Mouse (Mus musculus): ENCODE data around the gene Wdr35. TPM values are rescaled to one million over a fixed set of nuclear protein-coding genes. Genes with fewer than 3 reads are reported as not detected.
"Not testable (repeated sequence)": the region's sequence is repeated elsewhere in the genome, so short reads cannot be mapped to it uniquely, and the experiment has no call there.

Wdr35 gene
- 1.3 and 7.5 TPM in 2 replicates for polyA plus RNA-seq (2011; ENCODE audit: insufficient read depth, insufficient read length, low replicate concordance, missing spikeins)

- WGBS, result under 1% methylated on average over 45 of the region's 45 CpGs
- Histone ChIP-seq H3K27ac (ENCODE audit: control insufficient read depth, insufficient read depth, low read depth, low read length, poor library complexity) (no peak within 1 kb of the TSS), H3K4me3 (replicated peaks; ENCODE audit: control insufficient read depth, low read depth, low read length) (peak within 1 kb of the TSS; percentile 54), H3K4me1 (ENCODE audit: control insufficient read depth, insufficient read depth, low read length) (no peaks in the 10 kb centered on the region)
- TF ChIP-seq POLR2A (IDR thresholded peaks at IDR 0.05; ENCODE audit: borderline replicate concordance, control insufficient read depth, low read depth, low read length), result no peak
- TF ChIP-seq CTCF (IDR thresholded peaks at IDR 0.05; ENCODE audit: control insufficient read depth, insufficient read depth, low read length), result no peak
These were observed at the start of gene Wdr35 for GRCm38 (mm10) chr12:8973820-8974465. Wdr35 (plus strand) TSS chr12:8973892.

GRCm38 (mm10) chr12:8927652-8928051 lies 46.0 kb upstream of the Wdr35 start:
- H3K4me3 ChIP-seq (replicated peaks; ENCODE audit: control insufficient read depth, low read depth, low read length), result no peak overlapping the region
- TF ChIP-seq CTCF (IDR thresholded peaks at IDR 0.05; ENCODE audit: control insufficient read depth, insufficient read depth, low read length), result no peak
- TF ChIP-seq POLR2A (IDR thresholded peaks at IDR 0.05; ENCODE audit: borderline replicate concordance, control insufficient read depth, low read depth, low read length), result no peak
- H3K4me1 ChIP-seq (ENCODE audit: control insufficient read depth, insufficient read depth, low read length), result no peaks in the 10 kb centered on the region; the same call in 1 of the 2 replicates
- 43% methylated on average over 3 of the region's 3 CpGs for WGBS
- no peak overlapping the region for H3K27ac ChIP-seq (ENCODE audit: control insufficient read depth, insufficient read depth, low read depth, low read length, poor library complexity)

- no peak overlapping the region for H3K27ac ChIP-seq (ENCODE audit: control insufficient read depth, insufficient read depth, low read depth, low read length, poor library complexity)
- H3K4me3 ChIP-seq (replicated peaks; ENCODE audit: control insufficient read depth, low read depth, low read length), result no peak overlapping the region
- 62% methylated on average over 4 of the region's 4 CpGs for WGBS
- TF ChIP-seq CTCF (IDR thresholded peaks at IDR 0.05; ENCODE audit: control insufficient read depth, insufficient read depth, low read length) (no peak), POLR2A (IDR thresholded peaks at IDR 0.05; ENCODE audit: borderline replicate concordance, control insufficient read depth, low read depth, low read length) (no peak)
- H3K4me1 ChIP-seq (ENCODE audit: control insufficient read depth, insufficient read depth, low read length), result no peaks in the 10 kb centered on the region; the same call in 1 of the 2 replicates
These were observed 44.9 kb upstream of the Wdr35 start for GRCm38 (mm10) chr12:8928766-8929165.

- Histone ChIP-seq H3K4me1 (ENCODE audit: control insufficient read depth, insufficient read depth, low read length) (no peaks in the 10 kb centered on the region; the same call in 1 of the 2 replicates), H3K4me3 (replicated peaks; ENCODE audit: control insufficient read depth, low read depth, low read length) (no peak overlapping the region), H3K27ac (ENCODE audit: control insufficient read depth, insufficient read depth, low read depth, low read length, poor library complexity) (no peak overlapping the region)
- 59% methylated on average over 4 of the region's 4 CpGs for WGBS
- TF ChIP-seq CTCF (IDR thresholded peaks at IDR 0.05; ENCODE audit: control insufficient read depth, insufficient read depth, low read length) (no peak), POLR2A (IDR thresholded peaks at IDR 0.05; ENCODE audit: borderline replicate concordance, control insufficient read depth, low read depth, low read length) (no peak)
These were observed 42.6 kb upstream of the Wdr35 start for GRCm38 (mm10) chr12:8931083-8931482.

GRCm38 (mm10) chr12:8935349-8935748 lies 38.3 kb upstream of the Wdr35 start:
- TF ChIP-seq POLR2A (IDR thresholded peaks at IDR 0.05; ENCODE audit: borderline replicate concordance, control insufficient read depth, low read depth, low read length) (no peak), CTCF (IDR thresholded peaks at IDR 0.05; ENCODE audit: control insufficient read depth, insufficient read depth, low read length) (no peak)
- no peak overlapping the region for H3K27ac ChIP-seq (ENCODE audit: control insufficient read depth, insufficient read depth, low read depth, low read length, poor library complexity)
- no peaks in the 10 kb centered on the region; the same call in 1 of the 2 replicates for H3K4me1 ChIP-seq (ENCODE audit: control insufficient read depth, insufficient read depth, low read length)
- 84% methylated on average over 5 of the region's 5 CpGs for WGBS
- H3K4me3 ChIP-seq (replicated peaks; ENCODE audit: control insufficient read depth, low read depth, low read length), result no peak overlapping the region

GRCm38 (mm10) chr12:8936210-8936609 lies 37.5 kb upstream of the Wdr35 start:
- 79% methylated on average over 4 of the region's 4 CpGs for WGBS
- not testable (repeated sequence) for H3K4me1 ChIP-seq (ENCODE audit: control insufficient read depth, insufficient read depth, low read length)

GRCm38 (mm10) chr12:8939490-8939889 lies 34.2 kb upstream of the Wdr35 start:
- TF ChIP-seq CTCF (IDR thresholded peaks at IDR 0.05; ENCODE audit: control insufficient read depth, insufficient read depth, low read length) (no peak), POLR2A (IDR thresholded peaks at IDR 0.05; ENCODE audit: borderline replicate concordance, control insufficient read depth, low read depth, low read length) (no peak)
- 84% methylated on average over 4 of the region's 4 CpGs for WGBS
- no peak overlapping the region for H3K27ac ChIP-seq (ENCODE audit: control insufficient read depth, insufficient read depth, low read depth, low read length, poor library complexity)
- no peak overlapping the region for H3K4me3 ChIP-seq (replicated peaks; ENCODE audit: control insufficient read depth, low read depth, low read length)
- H3K4me1 ChIP-seq (ENCODE audit: control insufficient read depth, insufficient read depth, low read length), result no peaks in the 10 kb centered on the region; the same call in 1 of the 2 replicates

More at GRCm38 (mm10) chr12:8936210-8936609, 37.5 kb upstream of the Wdr35 start:
- not testable (repeated sequence) for H3K4me3 ChIP-seq (replicated peaks; ENCODE audit: control insufficient read depth, low read depth, low read length); H3K27ac ChIP-seq (ENCODE audit: control insufficient read depth, insufficient read depth, low read depth, low read length, poor library complexity)

GRCm38 (mm10) chr12:8940011-8941005 lies 33.4 kb upstream of the Wdr35 start:
- H3K27ac ChIP-seq (ENCODE audit: control insufficient read depth, insufficient read depth, low read depth, low read length, poor library complexity), result no peak overlapping the region
- H3K4me1 ChIP-seq (ENCODE audit: control insufficient read depth, insufficient read depth, low read length), result no peaks in the 10 kb centered on the region; the same call in 1 of the 2 replicates
- 79% methylated on average over 12 of the region's 12 CpGs for WGBS
- TF ChIP-seq POLR2A (IDR thresholded peaks at IDR 0.05; ENCODE audit: borderline replicate concordance, control insufficient read depth, low read depth, low read length), result no peak
- TF ChIP-seq CTCF (IDR thresholded peaks at IDR 0.05; ENCODE audit: control insufficient read depth, insufficient read depth, low read length), result no peak
- no peak overlapping the region for H3K4me3 ChIP-seq (replicated peaks; ENCODE audit: control insufficient read depth, low read depth, low read length)
